ENCODE assay signal across 23 mouse cellular contexts in genomic region chr13:97923009-97923408, GRCm38 (mm10).
DNase-seq lines count a peak whose midpoint lies in the region.
"Had no signal": no experiment of that assay in that cellular context is flagged by ENCODE, and none has a peak within 500 bp of the region (broad histone marks: within the 10 kb centered on the region; RNA-seq: fewer than 3 reads in every experiment).

No protein-coding gene starts in this region.

- H3K4me1 ChIP-seq in brown adipose tissue, adult 24 weeks (ENCODE audit: control insufficient read depth, insufficient read depth, insufficient read length, low read length), result peaks cover 3% of the 10 kb centered on the region; the same call in 1 of the 2 replicates
- H3K4me1 ChIP-seq: liver, embryonic 12.5 days had no signal

- intact Hi-C loops in left cerebral cortex, postnatal 4 days (cut with DNase I), result no loop called here
- intact Hi-C loops in left cerebral cortex, postnatal 14 days (cut with DNase I), result no loop called here

- H3K27ac ChIP-seq in brown adipose tissue, adult 24 weeks (replicated peaks; ENCODE audit: low read depth, low read length), result peak overlapping the region; percentile 67; the same call in 1 of the 2 replicates
- H3K27ac ChIP-seq: forebrain, embryonic 13.5 days; heart, adult 2 months; hindbrain, embryonic 12.5 days; kidney, embryonic 15.5 days; limb, embryonic 12.5 days; liver, embryonic 12.5 days; stomach, postnatal 0 days had no signal

- DNase-seq in cerebellum, postnatal 14 days, result peak; percentile 31 to 57
- DNase-seq in cerebellum, adult 9-11 months, result no peak
- peak; percentile 47 for DNase-seq in left cerebral cortex, postnatal 4 days
- DNase-seq in left cerebral cortex, postnatal 14 days (ENCODE audit: low spot score in 2 of 2), result no peak
- peak; percentile 52 to 74 for DNase-seq in layer of hippocampus, postnatal 36 days
- DNase-seq in natural killer cell, adult 2 months (ENCODE audit: low spot score in 2 of 2), result no peak
- DNase-seq in Muller cell, postnatal 12 days (ENCODE audit: inconsistent ontology term), result no peak
- DNase-seq: B cell, adult 2 months; cerebellum, adult 11 months; cerebellum, postnatal 36 days; gastrocnemius, postnatal 14 days; heart, adult 2 months; kidney, postnatal 36 days; lung, adult 2 months; lung, postnatal 14 days; thymus, postnatal 14 days had no signal

- no peak overlapping the region for H3K4me3 ChIP-seq in brown adipose tissue, adult 24 weeks (ENCODE audit: insufficient read depth, low read depth, low read length)
- H3K4me3 ChIP-seq: forebrain, embryonic 13.5 days; heart, adult 2 months; hindbrain, embryonic 12.5 days; kidney, embryonic 15.5 days; limb, embryonic 12.5 days; liver, embryonic 12.5 days had no signal

Comparison
In these comparisons a context has a peak if more than half of its experiments do, and no peak if none do; other contexts are left out.
1. DNase-seq: peak in cerebellum, postnatal 14 days (2 of 2), left cerebral cortex, postnatal 4 days (single experiment) and layer of hippocampus, postnatal 36 days (2 of 2); none in cerebellum, adult 9-11 months (single experiment), left cerebral cortex, postnatal 14 days (0 of 2), natural killer cell, adult 2 months (0 of 2) and Muller cell, postnatal 12 days (single experiment).